Mouse (Mus musculus) lung, adult 2 months (tissue): ENCODE results near the gene Qrfp. TPM values are rescaled to one million over a fixed set of nuclear protein-coding genes. Genes with fewer than 3 reads are reported as not detected.
A peak's percentile ranks its signal among the peaks of the same experiment; 100 is the strongest.

Experiments
- DNase-seq: peaks from one replicate; pipeline ENCODE4 v3.0.0; 2022
- H3K4me1 ChIP-seq: fragments of 200-500 bp; 2 replicates; pipeline ENCODE4 v1.6.1; 2011; ENCODE audit warnings: low read length; ENCODE audit not compliant: control insufficient read depth, insufficient read depth
- H3K4me3 ChIP-seq: fragments of 200-500 bp; replicated peaks from 2 replicates; pipeline ENCODE3; 2011; ENCODE audit warnings: low read depth, mild to moderate bottlenecking, control low read depth, low read length; ENCODE audit errors: extremely low read depth
- CTCF ChIP-seq: fragments of 200-500 bp; IDR thresholded peaks from 2 replicates; pipeline ENCODE4 v1.5.1; 2011; ENCODE audit warnings: mild to moderate bottlenecking, low read length, control low read depth; ENCODE audit not compliant: insufficient read depth
- POLR2A ChIP-seq: fragments of 200-500 bp; IDR thresholded peaks from 2 replicates; pipeline ENCODE4 v1.6.1; 2011; ENCODE audit warnings: low read depth, mild to moderate bottlenecking, control low read depth, low read length, borderline replicate concordance; ENCODE audit errors: extremely low read depth
- WGBS: fragments of 180-500 bp; shearing (Covaris S2); methylation state at CpG from one replicate; pipeline ENCODE4 v1.1.7; 2018; 5-methylcytosine and 5-hydroxymethylcytosine counted together
- polyA plus RNA-seq: library from polyadenylated mRNA; depleted of rRNA; stranded (reverse); fragments of >200 nt; gene quantifications from 2 replicates; pipeline ENCODE4 v1.2.3, GENCODE M21; 2012; rRNA removed

The Qrfp gene
- polyA plus RNA-seq = 0.12 and 0.13 TPM in 2 replicates

GRCm38 (mm10) chr2:31810444-31810843, at the start of gene Qrfp:
Gene Qrfp (minus strand): TSS chr2:31810580.
- no peak for DNase-seq
- Histone ChIP-seq H3K4me1 (no peaks in the 10 kb centered on the region), H3K4me3 (no peak within 1 kb of the TSS)
- WGBS = 33% methylated on average over 12 of the region's 12 CpGs
- TF ChIP-seq POLR2A (no peak), CTCF (no peak)

DNA sequence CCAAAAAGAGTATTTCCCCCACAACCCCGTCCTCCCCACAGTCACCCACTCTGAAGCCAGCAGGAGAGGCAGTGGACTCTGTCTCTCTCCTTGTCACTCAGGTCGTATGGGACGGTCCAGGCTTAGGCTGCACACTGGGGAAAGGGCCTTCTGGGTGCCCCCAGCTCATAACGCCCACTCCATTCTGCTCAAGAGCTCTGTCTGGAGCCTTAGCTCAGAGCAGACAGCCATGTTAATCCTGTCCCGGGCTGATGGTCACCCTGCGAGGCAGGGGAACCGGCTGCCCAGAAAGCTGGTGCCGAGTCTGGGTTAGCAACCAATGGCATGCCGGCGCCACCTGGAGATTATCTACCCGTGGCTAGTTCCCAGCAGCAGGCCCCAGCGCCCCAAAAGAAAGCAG, 48.1 kb upstream of the Qrfp start:
- DNase-seq = no peak
- no peaks in the 10 kb centered on the region for H3K4me1 ChIP-seq
- TF ChIP-seq POLR2A = no peak
- H3K4me3 ChIP-seq = no peak overlapping the region
- WGBS = 42% methylated on average over 12 of the region's 12 CpGs

DNA sequence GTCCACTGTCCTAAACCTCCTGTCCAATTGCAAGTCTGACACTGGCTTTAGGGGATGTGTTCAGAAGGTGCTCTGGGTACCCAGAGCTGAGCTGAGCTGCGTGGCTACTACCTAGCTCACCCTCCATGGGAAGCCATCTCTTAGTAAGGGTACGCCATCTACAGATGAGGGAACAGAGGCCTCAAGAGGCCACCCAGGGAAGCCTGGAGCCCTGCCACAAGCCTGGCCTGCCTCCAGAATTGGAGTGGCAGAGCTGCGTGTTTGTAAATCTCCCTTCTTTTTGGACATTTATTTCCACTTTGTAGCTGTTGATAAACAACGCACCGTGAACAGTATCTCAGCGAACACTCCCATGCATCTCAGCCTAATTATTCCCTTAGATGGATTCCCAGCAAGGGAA, 46.8 kb upstream of the Qrfp start:
- WGBS = 44% methylated on average over 6 of the region's 6 CpGs
- no peaks in the 10 kb centered on the region for H3K4me1 ChIP-seq
- TF ChIP-seq CTCF (no peak), POLR2A (no peak)
- DNase-seq = no peak
- H3K4me3 ChIP-seq = no peak overlapping the region

DNA sequence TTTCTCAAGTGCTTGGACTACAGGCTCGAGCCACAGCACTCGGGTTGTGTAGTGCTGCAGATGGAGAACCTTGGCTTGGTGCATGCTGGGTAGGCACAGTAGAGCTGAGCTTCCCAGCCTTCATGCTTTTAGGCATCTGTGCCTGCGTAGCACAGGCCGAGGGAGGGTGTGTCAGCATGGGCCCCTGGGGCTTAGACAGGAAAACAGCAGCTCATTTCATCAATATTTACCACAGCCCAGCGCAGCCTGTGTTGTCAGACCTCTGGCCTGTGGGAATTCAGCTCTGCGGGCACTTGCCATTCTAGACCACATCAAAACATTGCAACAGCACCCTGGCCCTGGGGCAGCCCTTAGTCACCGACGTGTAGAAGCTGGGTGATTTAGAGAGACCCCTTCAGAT, 45.6 kb upstream of the Qrfp start:
- WGBS = 78% methylated on average over 8 of the region's 8 CpGs
- DNase-seq = no peak
- TF ChIP-seq POLR2A (no peak), CTCF (no peak)
- H3K4me1 ChIP-seq = no peaks in the 10 kb centered on the region
- H3K4me3 ChIP-seq = no peak overlapping the region

DNA sequence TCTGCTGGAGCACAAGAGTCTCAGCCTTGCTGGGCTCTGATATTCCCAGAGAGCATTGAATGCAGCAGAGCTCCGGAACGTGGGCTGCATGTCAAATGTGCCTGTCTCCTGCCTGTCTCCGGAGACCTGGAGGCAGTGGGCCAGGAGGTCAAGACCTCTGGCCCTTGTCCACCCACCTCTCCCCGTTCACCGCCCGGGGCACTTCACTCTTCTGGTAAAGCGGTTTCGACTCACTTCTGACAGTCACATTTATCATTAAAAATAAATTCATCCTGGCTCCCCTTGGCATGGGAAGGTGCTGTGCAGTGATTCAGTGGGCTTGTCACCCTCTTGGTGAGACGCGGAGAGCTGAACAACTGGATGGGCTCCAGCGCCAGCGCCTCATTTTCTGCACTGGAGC, 39.8 kb upstream of the Qrfp start:
- TF ChIP-seq CTCF = no peak
- TF ChIP-seq POLR2A = no peak
- 39% methylated on average over 12 of the region's 12 CpGs for WGBS
- H3K4me3 ChIP-seq = no peak overlapping the region
- H3K4me1 ChIP-seq = 0 out of 2 replicates have a peak, but pooled peaks cover 6% of the 10 kb centered on the region
- DNase-seq = no peak

GRCm38 (mm10) chr2:31847908-31848307, 37.5 kb upstream of the Qrfp start:
- Histone ChIP-seq H3K4me1 (0 out of 2 replicates have a peak, but pooled peaks cover 6% of the 10 kb centered on the region), H3K4me3 (no peak overlapping the region)
- WGBS = 21% methylated on average over 6 of the region's 6 CpGs
- TF ChIP-seq POLR2A = no peak
- peak; percentile 48 for TF ChIP-seq CTCF
- DNase-seq = peak; percentile 17

- DNase-seq = no peak
- 6% methylated on average over 35 of the region's 35 CpGs for WGBS
Observed at GRCm38 (mm10) chr2:31846692-31847660, 36.6 kb upstream of the Qrfp start.

DNA sequence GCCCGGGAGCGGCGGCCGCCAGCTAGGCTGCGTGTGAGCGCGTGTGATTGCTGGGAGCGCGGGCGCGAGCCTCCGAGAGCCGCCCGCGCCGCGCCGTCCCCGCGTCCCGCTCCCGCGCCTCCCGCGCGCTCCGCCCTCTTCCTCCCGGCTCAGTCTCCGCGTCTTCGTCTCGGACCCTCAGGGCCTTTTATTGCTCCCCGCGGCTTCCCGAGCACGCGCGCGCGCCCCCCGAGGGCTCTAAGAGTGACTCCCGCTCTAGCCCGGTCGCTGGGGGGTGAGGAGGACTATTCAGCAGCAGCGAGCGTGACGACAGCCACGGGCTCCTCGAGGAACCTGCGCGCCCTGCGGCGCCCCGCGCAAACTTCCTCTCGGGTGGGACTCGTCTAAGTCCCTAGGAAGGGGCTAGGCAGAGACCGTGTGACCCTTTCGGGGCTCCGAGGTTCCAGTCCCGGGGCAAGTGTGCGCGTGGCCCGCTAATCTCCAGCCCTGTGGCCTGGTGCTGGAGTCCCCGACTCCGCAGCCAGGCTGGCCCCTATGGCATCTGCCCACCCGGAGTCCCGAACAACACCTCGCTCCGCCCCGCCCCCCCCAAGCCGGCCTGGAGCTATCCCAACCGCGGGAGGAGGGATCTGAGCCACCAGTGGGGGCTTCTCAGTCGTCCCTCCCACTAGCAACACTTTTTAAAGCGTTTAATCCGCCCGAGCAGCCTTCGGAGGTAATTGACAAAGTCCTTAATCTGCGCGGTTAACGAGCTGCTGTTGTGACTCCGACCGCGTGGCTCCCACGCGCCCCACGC, 35.7 kb upstream of the Qrfp start, which contains the start of gene Fibcd1:
Gene Fibcd1, minus strand, starts transcription at position 110 of the 796 bp plus-strand sequence.
- no peak within 1 kb of the TSS for H3K4me3 ChIP-seq
- H3K4me1 ChIP-seq = 0 out of 2 replicates have a peak, but pooled peaks cover 6% of the 10 kb centered on the region
- DNase-seq = no peak
- WGBS = under 1% methylated on average over 86 of the region's 88 CpGs
- no peak for TF ChIP-seq POLR2A
- TF ChIP-seq CTCF = no peak

More at GRCm38 (mm10) chr2:31846692-31847660, 36.6 kb upstream of the Qrfp start:
- Histone ChIP-seq H3K4me3 (no peak overlapping the region), H3K4me1 (0 out of 2 replicates have a peak, but pooled peaks cover 6% of the 10 kb centered on the region)
- TF ChIP-seq CTCF = no peak
- no peak for TF ChIP-seq POLR2A

DNA sequence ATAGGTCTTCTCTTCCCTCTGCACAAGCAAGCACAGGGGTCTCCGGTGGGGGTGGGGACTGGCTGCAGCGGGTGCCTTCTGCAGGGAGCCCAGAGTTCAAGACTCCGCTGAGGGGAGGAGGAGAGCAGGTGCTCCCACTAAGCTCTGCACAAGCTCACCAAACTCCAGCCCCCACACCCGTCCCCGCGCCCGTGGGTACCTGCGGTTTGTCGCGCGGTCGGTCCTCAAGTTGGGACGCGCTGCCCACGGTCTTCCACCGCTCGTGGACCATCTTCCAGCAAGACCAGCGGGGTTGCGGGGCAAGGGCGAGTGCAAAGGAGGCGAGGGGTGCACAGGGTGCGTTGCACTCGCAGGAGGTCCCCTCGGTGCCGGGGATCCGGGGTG, 35.1 kb upstream of the Qrfp start:
- Histone ChIP-seq H3K4me1 (0 out of 2 replicates have a peak, but pooled peaks cover 6% of the 10 kb centered on the region), H3K4me3 (no peak overlapping the region)
- no peak for DNase-seq
- TF ChIP-seq CTCF (no peak), POLR2A (no peak)
- 4% methylated on average over 26 of the region's 26 CpGs for WGBS

GRCm38 (mm10) chr2:31844729-31845136, 34.4 kb upstream of the Qrfp start:
- 9% methylated on average over 10 of the region's 10 CpGs for WGBS
- Histone ChIP-seq H3K4me3 (no peak overlapping the region), H3K4me1 (0 out of 2 replicates have a peak, but pooled peaks cover 6% of the 10 kb centered on the region)
- TF ChIP-seq CTCF = no peak
- TF ChIP-seq POLR2A = no peak
- DNase-seq = no peak
